Mouse (Mus musculus) c-Kit-positive CD71-negative TER-119-negative erythroid progenitor cells, embryonic 14.5 days (primary cell): Measurements from ENCODE around the gene E130218I03Rik.
"Not testable (repeated sequence)": the region's sequence is repeated elsewhere in the genome, so short reads cannot be mapped to it uniquely, and the experiment has no call there.

Experiments used
- DNase-seq: peaks from one replicate; pipeline ENCODE4 v3.0.0-alpha.2; 2013; ENCODE audit warnings: low read depth

Gene E130218I03Rik

DNA sequence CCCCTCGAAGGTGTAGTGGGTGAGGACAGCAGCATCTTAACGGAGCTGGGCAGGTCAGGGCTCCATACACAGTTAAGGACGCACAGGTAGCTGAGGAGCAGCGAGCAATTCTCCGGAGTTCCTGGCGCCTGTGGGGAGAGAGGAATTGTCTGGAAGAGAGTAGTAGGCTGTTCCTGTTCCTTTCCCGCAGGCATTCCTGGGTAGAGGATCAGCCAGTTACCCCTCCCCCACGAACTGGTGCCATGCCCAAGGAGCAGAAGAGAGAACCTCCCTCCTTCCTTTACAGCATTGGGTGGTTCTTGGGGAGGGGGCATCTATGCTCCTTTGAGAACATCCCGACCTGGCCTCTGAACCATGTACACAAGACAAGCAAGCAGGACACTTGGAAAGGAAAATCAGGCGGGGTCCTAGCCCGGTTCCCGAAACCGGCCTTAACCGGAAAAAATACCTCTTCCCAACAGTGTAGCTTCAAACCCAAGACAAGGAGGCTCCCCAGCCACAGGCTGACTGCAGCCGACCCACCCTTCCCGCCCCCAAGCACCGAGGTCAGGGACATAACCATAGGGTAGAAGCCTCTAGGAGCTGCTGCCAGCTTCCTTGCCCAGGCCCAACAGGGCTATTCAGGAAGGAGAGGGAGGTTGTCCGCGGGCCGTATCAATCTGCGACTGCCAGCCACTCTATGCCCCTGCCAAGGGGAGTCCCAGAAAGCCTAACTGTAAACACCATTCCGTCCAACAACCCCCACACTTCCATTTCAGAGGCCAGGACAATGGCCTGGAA, 8.9 kb downstream of the E130218I03Rik start:
- DNase-seq = no peak

DNA sequence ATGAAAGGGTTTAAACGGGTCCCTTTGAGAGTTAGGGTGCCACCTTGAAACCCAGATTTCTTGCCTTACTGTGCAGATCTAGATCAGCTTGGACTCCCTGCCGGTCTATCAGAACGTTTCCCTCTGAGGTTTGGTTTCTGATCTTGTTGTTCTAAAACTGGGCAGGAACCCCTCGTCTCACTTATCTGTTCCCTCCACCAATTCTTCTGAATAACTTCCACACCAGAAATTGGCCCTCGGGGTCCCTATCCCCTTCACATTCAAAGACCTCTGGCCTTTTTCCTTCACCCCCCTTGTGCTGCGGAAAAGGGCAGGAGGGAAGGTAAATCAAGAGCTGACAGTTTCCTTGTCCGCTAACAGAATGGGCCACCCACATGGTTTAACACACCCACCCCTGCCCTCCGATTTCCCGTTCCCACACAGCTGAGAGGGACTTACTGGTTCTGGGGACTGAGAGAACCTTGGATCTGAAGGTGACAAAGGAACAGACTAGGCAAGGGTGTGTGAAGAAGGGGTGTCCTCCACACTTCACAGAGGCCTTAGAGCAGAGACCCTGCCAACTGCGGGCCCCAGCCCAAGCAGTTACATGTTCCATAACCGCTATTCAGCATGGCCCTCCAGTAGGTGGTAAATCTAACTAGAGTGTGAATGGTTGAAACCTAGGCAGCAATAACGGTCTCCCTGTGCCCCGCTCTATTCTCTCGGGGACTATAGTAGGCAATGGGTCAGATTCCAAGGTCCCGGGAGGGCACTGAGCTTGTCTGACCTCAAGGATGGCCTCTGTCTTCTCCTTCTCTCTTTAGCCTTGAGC, 9.7 kb downstream of the E130218I03Rik start:
- no peak for DNase-seq

DNA sequence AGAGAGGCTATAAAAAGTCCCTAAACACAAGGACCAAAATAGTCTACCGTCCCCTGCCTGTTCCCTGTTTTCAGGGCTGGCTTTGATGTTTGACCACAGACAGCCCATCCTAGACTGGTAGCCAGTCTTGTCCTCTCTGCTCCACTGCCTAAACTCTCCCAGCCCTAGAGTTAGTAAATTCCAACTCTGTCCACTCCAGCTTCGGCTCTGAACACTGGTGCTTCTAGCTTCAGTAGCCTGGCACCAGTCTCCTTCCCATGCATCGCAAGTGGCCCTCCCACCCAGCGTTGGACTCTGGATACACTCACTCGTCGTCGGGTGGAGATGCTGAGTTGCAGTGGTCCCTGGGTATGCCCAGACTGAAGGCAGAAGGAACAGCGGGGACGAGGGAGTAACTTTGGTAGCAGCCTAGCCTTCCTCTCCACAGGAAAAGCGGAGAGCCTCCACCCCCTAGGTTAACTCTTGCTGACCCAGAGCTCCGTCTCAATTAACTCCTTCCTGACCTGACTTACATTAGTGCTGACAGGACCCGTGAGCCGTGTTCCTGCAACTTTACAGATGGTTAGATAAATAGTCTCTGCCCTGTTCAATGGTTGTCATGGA, 10.4 kb downstream of the E130218I03Rik start, which contains the start of gene Grrp1:
TSS of gene Grrp1 (minus strand) at position 385 of the 603 bp plus-strand sequence.
- DNase-seq = no peak

DNA sequence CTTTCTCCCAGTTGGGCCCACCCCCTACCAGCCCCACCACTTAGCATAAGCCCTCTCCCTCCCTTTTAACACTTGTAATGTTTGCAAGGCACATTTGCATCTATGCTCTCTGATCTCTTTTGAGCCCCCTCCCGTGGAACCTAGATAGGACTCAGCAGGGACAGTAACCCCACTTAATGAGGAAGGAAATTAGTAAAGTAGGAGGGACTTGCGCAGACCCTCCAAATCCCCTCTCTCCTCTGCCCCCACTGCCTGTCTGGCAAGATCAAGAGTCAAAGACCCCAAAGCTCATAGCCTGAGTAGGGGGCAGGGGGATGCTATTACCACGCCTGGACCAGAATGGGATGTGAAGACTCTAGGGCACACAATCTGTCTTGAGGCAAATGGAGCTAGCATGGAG, 11.4 kb downstream of the E130218I03Rik start:
- DNase-seq = no peak

DNA sequence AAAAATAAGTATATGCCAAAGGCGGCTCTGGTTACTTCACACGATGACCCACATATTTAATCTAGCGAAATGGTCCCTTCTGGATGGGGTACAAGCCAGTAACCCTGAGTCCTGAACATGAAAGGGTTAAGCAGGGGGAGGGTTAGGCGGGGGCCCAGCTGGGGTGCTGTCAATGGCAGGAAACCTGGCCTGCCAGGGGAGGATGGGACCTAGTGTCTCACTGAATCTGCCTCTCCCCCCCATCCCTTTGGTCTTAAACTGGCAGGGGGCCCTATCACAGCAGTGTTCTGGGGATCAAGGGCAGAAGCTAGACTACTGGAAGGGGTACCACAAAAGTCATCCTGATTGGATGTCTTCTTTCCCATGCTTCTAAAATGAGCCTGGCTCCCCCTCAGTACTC, 12.4 kb downstream of the E130218I03Rik start:
- no peak for DNase-seq

DNA sequence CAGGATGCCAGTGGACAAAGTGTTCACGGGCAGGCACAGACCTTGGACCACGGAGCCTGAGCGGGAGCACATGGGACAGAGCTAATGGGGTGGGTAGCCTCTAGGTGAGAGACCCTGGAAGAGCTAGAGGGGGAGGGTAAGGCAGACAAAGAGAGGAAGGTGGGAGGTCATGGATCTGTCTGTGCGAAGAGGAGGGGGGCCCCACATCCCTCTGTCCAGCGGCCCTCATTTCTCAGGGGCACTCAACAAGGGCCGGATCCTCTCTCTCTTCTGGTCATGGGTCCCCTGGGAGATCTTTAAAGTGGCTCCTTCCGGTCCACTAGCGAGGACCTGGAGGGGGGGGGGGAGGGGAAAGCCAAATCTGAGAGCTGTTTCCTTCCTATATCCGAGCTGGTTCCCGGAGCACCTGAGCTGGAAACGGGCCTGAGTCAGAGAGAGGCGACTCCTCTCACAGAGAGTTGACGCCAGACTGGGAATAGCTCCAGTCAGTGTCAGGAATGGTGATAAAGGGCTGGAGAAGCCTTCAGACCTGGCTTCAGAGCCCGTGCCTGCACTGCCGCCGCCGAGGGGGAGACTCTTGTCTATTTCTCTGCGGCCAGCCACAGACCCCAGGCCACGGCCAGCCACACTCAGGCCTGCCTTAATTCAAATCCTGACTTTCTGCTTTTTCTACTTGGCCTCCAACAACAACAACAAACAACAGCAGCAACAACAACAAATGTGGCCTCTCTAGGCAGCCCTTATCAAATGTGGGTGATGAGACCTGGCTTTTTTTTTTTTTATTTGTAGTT, 13.1 kb downstream of the E130218I03Rik start:
- no peak for DNase-seq

DNA sequence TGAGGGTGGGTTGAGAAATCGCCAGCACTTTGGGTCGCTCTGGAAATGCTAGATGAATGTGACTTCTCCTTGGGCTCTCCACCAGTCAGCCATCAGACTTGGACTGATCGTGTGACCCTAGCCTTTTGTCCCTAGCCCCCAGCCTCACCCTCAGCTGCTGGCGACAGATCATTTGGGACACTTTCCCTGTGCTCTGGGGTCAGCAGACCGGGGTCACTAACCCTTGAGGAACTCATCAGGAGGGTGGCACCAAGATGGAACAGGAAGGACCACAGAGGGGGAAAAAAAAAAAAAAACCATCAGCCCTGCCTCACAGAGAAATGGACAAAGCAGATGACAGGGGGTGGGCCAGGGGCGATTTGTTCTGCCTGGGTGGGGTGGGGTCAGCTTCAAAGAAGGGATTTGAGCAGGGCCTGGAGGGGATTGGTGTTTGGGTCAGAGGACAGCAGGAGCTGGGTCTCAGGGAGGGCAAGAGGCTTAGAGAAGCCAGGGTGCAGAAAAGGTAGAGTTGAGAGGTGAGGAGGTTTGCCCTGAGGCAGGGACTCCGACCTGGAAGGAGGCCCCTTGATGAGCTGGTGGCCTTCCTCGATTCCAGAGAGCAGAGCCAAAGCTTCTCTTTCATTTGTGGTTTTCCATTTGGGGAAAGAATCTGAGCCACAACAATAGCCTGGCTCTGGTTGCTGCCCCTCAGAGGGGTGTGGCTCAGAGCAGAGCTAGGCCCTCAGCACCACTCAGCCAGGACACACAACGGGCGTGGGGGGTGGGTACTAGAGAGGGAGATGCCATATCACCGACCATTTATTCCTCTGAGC, 13.9 kb downstream of the E130218I03Rik start:
- no peak for DNase-seq

DNA sequence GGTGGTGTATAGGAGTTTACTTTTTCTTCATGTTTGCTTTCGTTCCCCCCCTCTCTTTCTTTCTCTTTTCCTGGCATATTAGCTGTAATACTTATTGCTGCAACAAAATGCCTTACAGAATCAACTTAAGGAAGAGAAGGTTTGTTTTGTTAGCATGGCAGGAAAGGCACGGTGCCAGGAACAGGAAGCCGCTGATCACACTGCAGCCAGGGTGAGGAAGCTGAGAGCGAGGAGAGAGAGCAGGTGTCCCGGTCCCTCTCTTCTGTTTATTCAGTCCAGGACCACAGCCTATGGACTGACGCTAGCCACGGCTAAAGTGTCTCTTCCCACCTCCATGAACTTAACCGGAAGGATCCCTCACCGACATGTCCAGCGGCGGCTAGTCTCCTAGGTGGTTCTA, 14.9 kb downstream of the E130218I03Rik start:
- no peak for DNase-seq

DNA sequence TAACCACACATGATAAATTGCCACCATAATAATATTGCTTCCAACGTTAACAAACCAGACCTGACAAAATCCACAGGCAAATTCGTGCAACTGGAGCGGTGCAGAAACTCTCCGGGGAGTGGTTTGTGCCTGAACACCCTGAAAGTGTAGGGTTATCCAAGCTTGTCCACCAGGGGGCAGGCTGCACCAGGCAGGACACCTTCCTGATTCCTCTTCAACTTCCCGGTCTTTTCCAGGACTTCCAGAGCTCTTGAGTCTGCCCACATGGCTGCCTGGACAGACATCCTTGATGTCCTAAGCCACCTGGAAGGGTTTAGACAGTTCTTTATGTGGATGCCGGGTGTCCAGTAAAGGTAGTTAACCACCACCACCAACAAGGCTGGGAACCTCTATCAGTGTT, 19.7 kb downstream of the E130218I03Rik start:
- DNase-seq = no peak

DNA sequence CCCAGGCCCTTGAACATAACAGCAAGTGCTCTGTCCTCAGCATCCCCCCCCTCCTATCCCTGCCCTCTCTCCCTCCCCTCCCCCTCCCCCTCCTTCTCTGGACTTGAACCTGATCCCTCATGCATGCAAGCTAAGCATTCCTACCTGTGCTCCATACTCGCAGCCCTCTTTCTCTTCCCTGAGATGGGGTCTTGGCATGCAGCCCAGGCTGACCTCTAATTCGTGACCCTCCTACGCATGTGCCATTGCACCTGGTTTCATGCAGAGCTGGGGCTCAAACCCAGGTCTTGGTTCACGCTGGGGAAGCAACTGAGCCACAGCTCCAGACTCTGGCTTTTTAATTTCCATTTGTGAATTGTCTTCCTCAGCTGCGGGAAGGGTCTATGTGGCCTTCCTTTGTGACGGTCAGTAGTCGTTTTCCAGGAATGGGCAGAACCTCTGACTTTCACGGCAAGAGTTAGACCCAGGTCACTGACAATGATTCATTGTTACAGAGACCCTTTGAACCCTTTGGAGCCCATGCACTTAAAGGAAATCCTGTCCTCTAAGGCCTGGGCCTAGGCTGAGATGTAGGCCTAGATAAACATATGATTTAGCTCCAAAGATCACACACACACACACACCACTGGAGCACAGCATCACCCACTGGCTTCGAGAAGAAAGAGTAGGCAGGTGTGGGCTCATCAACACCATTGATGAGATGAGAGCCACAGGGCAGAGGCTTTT, 22.6 kb downstream of the E130218I03Rik start:
- DNase-seq = no peak

DNA sequence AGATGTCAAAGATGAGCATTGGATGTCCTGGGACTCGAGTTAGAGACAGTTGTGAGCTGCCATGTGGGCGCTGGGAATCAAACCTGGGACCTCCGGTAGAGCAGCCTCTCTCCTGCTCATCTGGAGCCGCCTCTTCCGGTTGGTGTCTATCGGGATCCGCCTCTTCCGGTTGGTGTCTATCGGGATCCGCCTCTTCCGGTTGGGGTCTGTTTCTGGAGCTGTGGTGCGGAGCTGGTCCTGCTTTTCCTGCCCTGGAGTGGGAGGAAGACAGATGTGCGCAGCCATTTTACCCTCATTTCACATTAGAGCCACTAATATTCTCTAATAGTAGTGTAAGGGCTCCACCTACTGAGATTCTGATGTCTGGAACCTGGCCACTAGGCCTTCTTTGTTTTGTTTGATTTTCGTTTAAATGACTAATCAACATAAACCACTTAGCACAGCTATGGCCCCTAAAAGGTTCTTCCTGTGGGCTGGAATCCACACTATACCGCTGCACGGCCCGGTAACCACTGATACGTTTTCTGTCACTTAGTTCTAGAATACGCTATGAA, 24.7 kb downstream of the E130218I03Rik start:
- no peak for DNase-seq

DNA sequence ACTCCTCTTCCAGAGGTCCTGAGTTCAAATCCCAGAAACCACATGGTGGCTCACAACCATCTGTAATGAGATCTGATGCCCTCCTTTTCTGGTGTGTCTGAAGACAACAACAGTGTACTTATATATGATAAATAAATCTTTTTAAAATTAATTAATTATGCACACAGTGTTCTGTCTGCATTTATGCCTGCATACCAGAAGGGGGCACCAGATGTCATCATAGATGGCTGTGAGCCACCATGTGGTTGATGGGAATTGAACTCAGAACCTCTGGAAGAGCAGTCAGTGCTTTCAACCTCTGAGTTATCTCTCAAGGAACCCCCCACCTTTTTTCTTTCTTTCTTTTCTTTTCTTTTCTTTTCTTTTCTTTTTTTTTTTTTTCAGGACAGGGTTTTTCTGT, 26.2 kb downstream of the E130218I03Rik start:
- DNase-seq = not testable (repeated sequence)

DNA sequence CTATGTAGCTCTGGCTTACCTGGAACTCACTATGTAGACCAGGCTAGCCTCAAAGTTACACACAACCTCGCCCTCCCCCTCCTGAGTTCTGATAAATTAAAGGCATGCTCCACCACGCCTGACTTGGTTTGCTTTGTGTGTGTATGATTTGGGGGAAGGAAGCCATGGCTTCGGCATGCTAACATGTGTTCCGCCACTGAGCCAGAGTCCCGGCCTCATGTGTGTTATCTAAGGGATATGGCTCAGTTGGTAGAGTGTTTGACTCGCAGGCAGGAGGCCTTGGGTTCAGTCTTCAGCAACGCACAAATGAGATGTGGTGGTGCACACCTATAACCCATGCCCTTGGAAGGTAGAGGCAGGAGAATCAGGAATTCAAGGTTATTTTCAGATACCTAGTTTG, 28.5 kb downstream of the E130218I03Rik start:
- DNase-seq = no peak

DNA sequence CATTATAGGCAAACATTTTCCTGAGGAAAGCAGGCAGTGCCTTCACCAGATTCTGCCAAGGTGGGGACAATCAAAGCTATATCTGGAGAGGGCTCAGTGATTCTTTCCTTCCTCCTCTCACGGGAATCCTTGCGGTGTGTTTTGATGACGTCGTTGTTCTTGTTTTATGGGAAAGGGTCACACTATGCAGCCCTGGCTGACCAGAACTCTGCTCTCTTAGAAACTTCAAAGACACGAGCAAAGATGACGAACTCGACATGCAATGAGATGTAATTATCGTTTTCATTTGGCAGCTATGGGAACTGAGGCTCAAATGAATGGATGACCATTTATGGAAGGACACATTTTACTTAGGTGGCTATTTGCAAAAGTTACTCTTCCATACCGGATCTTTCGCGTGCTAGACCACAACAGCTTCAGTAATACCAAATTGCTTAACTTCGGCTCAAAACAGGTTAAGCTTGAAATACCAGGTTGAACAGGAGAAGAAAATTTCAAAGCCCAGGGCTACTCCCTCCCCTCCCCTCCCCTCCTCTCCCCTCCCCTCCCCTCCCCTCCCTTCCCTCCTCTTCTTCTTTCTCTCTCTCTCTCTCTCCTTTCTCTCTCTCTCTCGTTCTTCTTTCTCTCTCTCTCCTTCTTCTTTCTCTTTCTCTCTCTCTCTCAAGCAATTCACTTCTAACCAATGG, 29.4 kb downstream of the E130218I03Rik start:
- no peak for DNase-seq

DNA sequence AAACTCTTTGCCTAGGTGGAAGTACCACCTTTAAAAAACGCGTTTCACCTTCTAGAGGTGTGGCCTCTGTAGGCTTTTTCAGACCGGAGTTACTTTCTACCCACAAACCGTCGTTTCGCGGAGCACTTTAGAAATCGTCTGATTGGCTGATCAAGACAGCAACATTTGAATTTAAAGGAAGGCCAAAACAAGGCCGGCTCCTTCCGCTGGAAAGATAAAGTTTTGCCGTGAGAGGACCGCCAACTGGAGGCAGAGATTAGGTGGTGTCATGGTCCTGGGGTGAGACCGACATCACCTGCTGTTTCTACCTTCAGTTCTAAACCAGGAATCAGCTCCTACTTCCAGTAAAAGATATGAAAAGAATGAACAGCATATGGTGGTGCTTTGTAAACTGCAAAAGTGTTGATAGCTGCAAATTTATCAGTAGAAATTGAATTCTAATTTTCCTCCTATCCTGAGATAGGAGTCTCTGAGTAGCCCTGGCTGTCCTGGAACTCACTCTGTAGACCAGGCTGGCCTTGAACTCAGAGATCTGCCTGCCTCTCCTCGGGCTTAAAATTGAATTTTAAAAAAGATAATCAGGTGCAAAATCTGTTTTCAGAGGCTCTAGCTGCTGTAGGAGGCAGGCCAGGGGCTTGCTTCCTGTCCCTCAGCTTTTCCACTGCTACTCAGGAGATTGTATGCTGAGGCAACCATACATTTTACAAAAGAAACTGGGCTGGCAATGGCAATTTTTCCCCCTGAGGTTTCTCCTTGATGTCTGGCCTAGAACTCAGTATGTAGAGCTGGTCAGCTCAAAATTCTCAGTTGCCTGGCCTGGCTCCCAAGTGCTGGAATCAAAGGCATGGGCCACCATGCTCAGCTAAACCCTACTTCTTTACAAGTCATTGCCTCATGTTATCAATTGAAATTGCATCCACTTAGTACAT, 30.2 kb downstream of the E130218I03Rik start:
- DNase-seq = peak; percentile 54

DNA sequence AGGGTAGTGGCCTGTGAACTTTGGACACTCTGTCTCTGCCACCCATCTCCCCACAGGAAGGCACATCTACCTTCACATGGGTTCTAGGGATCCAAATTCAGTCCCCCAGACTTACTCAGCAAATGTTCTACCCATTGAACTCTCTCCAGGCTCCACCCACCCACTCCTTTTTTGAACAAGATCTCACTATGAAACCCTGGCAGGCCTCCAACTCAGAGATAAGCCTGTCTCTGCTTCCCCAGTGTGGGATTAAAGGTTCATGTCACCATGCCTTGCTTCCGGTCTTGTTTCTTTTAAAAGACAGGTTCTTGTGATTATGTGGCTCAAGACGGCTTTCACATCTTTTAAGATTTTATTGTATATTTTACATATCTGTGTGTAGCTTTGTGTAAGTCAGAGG, 41.5 kb downstream of the E130218I03Rik start:
- DNase-seq = no peak

DNA sequence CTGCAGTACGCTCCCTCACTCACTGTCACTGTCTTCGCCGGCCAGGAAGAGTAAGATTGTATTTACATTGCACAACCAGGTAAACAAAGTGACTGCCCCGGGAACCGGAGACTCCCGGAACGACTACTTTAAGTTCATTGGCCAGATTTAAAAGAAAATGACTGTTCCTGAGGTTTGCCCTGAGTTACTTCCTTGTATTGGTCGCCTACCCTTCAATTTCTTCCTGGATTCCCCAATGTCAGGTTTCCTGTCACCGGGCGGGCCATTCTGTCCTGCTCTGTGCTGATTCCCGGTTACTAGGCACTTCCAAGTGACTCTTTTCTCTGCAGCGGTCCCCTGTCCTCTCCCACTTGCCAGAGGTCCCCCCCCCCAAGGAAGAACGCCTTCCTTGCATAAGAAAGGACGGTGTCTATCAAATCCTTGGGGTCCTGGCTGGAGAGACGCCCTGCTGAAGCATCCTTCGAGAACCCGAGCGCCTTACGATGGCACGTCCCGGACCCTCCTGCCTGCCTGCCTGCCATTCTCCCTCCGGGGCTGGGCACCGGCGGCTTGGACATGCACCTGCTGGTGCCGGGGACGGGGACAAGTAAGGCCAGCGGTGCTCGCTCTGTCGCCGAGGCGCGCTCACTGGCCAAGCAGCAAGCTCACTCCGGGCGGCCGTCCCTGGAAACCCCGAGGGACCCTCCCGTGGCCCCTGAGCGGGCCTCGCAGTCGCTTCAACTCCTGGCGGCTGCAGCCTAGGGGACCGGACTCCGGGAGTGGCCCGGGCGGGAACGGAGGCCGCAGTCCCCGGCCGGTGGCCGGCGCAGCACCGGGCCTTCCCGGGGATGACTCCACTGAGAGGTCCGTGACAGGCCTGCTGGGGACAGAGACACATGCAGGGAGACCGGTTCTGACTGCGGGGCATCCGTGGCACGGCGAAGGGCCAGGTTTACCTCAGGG, 43.0 kb downstream of the E130218I03Rik start:
- no peak for DNase-seq
